Mouse (Mus musculus): Measurements from ENCODE around the gene S100g.

Gene S100g

DNA sequence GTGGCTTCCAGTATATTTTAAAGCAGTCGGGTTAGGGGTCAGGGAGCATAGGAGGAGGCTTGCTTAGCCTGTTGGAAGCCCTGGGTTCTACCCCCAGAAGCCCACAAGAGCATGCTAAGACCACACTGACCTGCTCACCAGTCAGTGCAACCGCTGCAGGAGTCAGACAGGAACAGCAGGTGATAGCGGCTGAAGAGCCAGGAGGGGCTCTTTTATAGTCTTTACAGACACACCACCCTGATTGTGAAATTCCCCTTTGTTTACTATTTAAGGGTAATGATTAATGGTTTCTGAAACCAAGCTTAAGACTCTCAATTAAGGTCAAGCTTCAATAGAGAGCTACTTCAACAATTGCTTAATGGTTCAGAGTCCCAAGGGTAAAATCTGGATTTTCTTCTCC lies at the start of gene S100g:
TSS of gene S100g (minus strand) at position 217 of the 400 bp plus-strand sequence.
- no peak for DNase-seq (ENCODE audit: low read depth)

DNA sequence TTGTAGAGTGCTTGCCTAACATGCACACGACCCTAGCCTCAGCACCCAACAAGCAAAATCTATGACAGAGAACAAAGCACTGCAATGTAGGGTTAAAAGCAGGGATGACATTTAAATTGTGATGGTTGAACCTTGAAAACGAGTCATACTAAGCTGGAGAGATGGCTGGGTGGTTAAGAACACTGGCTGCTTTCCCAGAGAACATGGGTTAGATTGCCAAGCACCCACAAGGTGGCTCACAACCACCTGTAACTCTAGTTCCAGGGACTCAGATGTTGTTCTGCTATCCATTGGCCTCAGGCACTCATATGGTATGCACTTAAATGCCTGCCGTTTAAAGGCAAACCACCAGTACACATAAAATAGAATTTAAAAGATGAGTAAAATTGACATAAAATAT lies 27.7 kb upstream of the S100g start:
- DNase-seq (ENCODE audit: low read depth): no peak

DNA sequence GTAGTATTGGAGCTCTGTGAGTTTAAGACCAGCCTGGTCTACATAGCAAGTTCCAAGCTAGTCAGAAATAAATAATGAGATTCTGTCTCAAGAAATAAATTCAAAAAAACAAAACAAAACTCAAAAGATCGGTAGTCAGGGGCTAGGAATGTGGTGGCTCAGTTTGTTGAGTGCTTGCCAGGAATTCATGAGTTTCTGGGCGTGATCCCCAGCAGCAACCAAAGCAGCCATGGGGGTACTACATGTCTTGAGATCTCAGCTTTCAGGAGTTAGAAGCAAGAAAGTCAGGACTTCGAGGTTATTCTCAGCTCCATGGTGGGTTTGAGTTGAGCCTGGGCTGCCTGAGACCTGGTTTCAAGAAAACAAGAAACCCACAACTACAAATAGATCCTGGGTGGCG lies 27.0 kb upstream of the S100g start:
- DNase-seq (ENCODE audit: low read depth): no peak

DNA sequence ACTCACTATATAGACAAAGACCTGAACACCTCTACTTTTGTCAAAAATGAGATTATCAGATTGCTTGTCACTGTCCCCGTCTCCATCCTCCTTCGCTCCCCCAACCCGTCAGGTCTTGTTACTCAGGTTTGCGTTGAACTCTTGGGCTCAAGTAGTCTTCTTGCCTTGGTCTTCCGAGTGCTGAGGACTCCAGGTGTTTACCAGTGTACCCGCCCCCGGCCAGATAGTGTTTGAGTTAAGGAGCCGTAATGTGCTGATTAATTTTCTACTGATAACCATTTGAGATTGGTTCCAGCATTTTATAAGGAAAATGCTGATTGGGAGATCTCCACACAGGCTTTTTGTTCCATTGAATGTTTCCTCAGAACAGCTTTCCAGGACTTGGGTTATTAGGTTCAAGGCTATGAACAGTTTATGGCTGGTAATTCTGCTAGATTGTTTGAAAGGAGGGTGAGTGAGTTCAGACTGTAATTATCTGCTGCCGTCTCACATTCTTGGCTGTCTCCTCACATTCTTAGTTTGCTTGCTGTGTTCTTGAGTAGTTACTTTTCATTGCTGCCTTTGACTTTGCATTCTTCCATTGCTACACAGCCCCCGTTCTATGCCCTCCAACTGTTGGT lies 22.6 kb upstream of the S100g start:
- no peak for DNase-seq (ENCODE audit: low read depth)

DNA sequence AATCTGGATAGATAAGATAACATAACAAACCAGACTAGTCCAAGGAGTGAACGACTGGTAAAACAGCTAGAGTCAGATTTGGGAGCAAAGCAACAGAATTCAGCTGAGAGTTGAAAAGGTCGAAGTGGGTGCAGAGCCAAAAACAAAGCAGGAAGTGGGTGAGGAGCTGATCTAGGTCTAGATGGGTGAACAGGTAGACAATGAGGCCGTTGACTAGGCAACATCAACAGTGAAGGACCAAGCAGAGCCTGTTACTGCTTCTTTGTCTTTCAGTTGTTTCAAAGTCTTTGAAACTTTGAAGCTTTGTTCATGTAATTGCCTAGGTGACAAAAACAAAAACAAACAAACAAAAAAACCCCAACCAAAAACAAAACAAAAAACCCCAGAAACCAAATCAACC lies 11.8 kb upstream of the S100g start:
- DNase-seq (ENCODE audit: low read depth): no peak

DNA sequence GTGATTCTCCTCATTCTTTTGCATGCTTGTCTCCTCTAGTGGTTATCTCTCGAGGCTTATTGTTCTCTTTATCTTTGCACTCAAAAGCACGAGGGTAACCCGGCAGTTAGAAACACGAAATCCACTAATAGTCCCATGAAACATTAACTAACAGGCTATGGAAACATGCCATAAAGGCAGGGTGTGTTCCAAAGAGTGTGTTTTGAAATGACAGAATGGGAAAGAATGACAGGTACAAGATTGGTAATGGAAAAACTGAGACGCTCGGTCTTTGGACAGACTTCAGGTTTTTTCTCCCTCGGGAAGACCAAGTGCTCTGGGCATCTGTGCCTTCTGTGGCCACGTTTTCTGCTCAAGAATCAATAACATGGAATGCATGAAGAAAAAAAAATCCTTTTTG lies 3.1 kb upstream of the S100g start:
- DNase-seq (ENCODE audit: low read depth): no peak

DNA sequence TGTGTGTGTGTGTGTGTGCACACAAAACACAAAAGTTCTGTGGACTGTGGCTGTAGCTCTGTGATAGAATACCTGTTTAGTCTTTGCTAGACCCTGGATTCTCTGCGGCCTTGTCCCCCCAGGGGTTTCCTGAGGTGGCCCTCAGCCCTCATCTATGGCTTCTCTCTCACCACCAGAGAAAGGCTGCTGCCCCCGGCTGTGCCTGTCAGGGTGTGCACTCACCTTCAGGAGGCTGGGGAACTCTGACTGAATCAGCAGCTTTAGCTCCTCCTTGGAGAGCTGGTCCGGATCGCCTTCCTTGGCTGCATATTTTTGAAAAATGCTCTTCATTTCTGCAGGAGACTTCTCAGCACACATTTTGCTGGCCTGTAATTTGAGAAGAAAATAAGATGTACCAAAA lies 559 bp downstream of the S100g start:
- no peak for DNase-seq (ENCODE audit: low read depth)

DNA sequence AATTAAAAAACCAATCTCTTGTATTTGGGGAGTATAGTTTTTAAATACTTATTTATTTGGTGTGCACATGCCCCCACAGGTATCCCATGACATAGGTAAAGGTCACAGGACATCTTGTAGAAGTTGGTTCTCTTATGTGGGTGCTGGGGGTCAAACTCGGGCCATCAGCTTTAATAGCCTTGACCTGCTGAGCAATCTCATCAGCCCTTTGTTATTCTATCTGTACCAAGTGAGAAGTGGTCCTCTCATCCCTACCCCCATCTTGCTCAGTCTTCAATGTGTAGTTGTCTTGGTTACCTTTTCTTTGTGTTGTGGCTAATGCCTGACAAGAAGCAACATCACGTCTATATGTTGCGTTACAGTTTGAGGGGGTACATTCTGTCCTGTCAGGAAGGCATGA lies 6.5 kb downstream of the S100g start:
- DNase-seq (ENCODE audit: low read depth): no peak

DNA sequence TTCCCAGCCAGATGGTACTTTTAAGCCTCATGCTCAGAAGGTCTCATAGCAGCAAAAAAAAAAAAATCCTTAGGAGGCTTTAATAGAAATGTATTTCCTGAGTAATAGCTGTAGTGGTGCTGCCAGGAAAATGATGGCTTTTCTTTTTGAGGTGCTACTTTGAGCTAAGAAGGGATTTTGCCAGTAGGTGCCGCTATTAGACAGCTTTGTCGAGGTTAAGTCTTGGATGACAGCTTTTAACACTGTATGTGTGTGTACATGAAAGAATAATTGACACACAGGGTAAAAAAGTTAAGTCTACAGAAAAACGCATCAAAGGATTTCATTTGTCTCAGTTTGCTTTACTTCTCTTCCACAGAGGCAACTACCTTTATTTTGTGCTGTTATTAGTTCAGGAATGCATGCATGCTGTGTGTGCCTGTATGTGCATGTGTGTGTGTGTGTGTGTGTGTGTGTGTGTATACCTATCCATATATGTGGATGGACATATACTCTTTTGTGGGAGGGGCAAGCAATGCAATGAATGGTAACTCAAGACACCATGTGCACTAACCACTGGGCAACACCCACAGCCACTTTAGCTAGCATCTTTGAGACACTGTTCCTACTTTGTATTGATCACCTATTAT lies 14.5 kb downstream of the S100g start:
- peak; percentile 17 for DNase-seq (ENCODE audit: low read depth)

DNA sequence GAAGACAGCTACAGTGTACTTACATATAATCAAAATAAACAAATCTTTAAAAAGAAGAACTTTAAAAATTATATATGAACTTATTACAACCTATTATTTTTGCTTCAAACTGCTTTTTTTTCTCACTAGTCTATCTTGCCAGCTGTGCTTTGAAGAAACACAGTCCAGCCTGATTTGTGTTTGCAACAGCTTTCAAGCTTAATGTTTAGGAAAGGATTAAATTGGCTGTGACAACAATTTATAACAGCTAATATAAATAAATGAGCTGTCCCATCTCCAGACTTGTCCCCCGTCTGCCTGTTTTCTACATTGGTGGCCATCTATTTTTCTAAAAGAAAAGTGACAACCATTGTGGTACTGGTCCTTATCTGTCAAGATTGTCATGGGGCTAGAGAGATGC lies 22.4 kb downstream of the S100g start:
- DNase-seq (ENCODE audit: low read depth): no peak

DNA sequence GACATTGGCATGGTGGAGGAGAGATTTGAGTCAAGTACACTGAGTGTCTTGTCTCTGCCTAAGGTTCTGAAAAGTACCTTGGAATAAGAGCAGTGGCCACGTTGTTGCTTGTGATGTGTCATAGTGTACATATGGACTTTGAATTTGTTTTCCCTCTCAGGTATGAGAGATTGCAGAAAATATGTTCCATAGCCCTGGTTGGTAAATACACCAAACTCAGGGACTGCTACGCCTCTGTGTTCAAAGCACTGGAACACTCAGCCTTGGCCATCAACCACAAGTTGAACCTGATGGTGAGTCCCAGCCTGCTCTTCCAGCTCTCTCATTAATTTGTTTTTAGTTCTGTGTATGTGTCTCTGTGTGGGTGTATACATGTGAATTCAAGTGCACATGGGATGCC lies 32.9 kb downstream of the S100g start:
- DNase-seq (ENCODE audit: low read depth): no peak

DNA sequence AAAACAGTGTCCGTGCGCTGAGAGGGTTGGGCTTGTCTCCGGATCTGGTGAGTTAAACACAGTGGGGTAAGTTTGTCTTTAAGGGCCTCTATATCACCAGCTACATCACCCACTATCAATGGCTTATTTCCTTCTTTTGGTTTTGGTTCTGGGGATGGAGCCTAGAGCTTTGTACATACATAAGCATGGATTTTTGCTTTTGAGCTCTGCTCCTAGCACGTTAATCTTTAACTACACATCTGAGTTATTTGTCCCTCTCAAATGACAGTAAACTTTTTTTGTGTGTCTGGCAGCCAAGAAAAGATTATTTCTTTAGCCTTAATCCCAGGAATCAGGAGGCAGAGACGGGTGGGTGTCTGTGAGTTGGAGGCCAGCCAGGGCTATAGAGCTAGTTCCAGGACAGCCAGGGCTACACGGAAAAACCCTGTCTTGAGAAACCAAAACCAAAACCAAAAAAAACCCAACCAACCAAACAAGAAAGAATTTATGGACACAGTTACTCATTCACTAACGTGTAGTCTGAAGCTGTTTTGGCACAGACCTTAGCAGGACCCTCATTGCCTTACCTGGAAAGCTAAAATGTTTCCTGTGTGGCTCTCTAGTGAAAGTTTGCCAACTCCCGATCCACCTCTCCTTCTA lies 42.8 kb downstream of the S100g start:
- DNase-seq (ENCODE audit: low read depth): no peak

DNA sequence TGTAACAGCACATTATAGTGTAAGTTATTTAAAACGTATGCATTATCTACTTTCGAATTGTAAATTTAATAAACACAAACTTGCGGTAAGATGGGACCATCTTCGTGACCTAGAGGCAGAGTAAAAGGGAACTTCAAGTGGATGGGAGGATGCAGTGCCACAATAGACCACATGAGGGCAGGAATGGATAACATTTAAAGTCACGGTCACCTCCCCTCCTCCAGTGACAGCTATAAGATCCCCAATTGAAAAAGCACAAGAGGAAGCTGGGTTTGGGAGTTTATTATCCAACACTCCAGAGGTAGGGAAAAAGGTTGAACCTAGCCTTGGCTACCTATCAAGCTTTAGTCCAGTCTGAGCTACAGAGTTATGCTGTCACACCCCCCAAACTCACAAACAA lies 48.7 kb downstream of the S100g start:
- peak; percentile 45 for DNase-seq (ENCODE audit: low read depth)

DNA sequence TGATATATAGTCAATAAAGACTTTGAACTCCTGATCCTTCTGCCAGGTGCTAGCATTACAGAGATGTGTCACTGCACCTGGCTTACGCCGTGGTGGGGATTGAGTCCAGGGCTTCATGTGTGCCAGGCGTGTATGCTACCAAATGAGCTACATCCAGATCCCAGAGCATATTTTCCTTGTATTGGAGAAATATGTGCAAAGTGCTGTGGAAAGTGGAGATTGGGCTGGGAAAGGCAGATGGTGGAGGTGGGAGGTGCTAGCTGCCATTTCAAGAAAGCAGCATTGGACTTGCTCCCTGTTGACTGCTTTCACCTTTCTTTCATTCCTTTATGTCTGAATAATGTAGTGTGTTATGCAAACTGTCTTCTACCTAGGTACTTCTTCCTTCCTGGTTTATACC lies 50.7 kb downstream of the S100g start:
- DNase-seq (ENCODE audit: low read depth): no peak

Measured in c-Kit-positive CD71-negative TER-119-negative erythroid progenitor cells, embryonic 14.5 days (primary cell).